Mouse (Mus musculus) kidney, embryonic 16.5 days (tissue): ENCODE data around the gene Zfp943. TPM values are rescaled to one million over a fixed set of nuclear protein-coding genes. Genes with fewer than 3 reads are reported as not detected.
"Not testable (repeated sequence)": the region's sequence is repeated elsewhere in the genome, so short reads cannot be mapped to it uniquely, and the experiment has no call there.

ENCODE experiments used
- ATAC-seq: fragments of 200-750 bp; cut with Nextera tagmentation; 2 replicates; pipeline ENCODE4 v1.8.0; 2017; ENCODE audit warnings: moderate TSS enrichment; ENCODE audit not compliant: low FRiP score, low TSS enrichment
- H3K27ac ChIP-seq: fragments of 300-500 bp; sonication (generic); 2 replicates; pipeline ENCODE4 v1.5.1; 2014; ENCODE audit warnings: low read length
- H3K27me3 ChIP-seq: fragments of 300-500 bp; sonication (generic); 2 replicates; pipeline ENCODE4 v1.6.1; 2014; ENCODE audit warnings: low read length, control low read depth, mixed read lengths; ENCODE audit not compliant: insufficient read depth
- H3K36me3 ChIP-seq: fragments of 300-500 bp; sonication (generic); 2 replicates; pipeline ENCODE4 v1.6.1; 2014; ENCODE audit warnings: low read length, control low read depth, mixed read lengths; ENCODE audit not compliant: insufficient read depth
- H3K4me1 ChIP-seq: fragments of 300-500 bp; sonication (generic); 2 replicates; pipeline ENCODE4 v1.6.1; 2014; ENCODE audit warnings: low read length, control low read depth, mixed read lengths; ENCODE audit not compliant: insufficient read depth
- H3K4me2 ChIP-seq: fragments of 300-500 bp; sonication (generic); replicated peaks from 2 replicates; pipeline ENCODE4 v1.6.1; 2014; ENCODE audit warnings: low read depth, low read length
- H3K4me3 ChIP-seq: fragments of 300-500 bp; sonication (generic); 2 replicates; pipeline ENCODE4 v1.5.1; 2014; ENCODE audit warnings: mild to moderate bottlenecking, low read length
- H3K9ac ChIP-seq: fragments of 300-500 bp; sonication (generic); replicated peaks from 2 replicates; pipeline ENCODE4 v1.6.1; 2014; ENCODE audit warnings: low read length
- H3K9me3 ChIP-seq: fragments of 300-500 bp; sonication (generic); 2 replicates; pipeline ENCODE4 v1.6.1; 2016; ENCODE audit warnings: low read length, control low read depth
- WGBS: fragments of 180-500 bp; shearing (Covaris S2); extraction: QIAGEN DNeasy Blood & Tissue Kit; methylation state at CpG from one replicate; pipeline ENCODE4 v1.1.7; 2014; 5-methylcytosine and 5-hydroxymethylcytosine counted together
- polyA plus RNA-seq: library from polyadenylated mRNA; unstranded; fragments of >200 nt; fragmentation: Nextera tagmentation; extraction: Ambion mirVana; gene quantifications from 2 replicates; pipeline ENCODE4 v1.2.1, GENCODE M21; 2015

Zfp943 gene
- 15.8 and 16.9 TPM in 2 replicates for polyA plus RNA-seq

DNA sequence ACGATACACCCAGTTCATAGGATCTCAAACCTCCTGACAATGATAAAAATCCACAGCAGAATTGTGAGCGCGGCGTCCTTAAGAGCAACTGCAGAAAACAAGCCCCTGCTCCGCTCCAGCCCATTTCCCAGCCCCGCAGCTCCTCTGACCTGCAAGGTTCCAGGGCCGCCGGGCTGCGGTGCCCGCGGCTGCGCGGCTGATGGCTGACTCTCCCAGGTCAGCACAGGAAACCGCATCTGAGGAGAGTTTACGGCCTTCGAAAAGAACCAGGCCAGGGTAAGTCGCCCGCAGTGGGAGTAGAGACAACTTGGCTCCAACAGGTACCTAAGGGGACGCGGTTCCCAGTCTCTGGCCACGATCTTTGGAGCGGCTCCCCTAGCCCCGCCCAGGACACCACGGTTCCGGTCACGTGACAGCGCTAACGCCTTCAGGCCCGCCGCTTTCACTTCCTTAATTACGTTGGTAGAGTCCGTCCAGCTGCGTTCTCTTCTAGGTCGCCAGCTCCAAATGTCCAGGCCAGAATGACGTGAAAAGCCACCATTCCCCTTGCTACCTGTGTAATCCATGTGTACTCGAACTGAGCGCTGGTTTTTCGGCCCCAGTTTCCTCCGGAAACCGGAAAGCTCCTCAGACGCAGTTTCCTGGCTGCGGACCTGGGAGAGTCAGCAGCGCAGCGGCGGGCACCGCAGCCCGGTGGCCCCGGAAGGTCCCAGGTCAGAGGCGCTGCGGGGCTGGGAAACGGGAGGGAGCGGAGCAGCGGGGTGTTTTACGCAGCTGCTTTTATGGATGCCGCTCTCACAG is at the start of gene Zfp943, which contains the start of gene Zfp942:
Zfp943 (plus strand) TSS at position 446 of the 801 bp plus-strand sequence.
Zfp942 (minus strand) TSS at position 358 of the 801 bp plus-strand sequence.
- not testable (repeated sequence) for H3K36me3 ChIP-seq, H3K9me3 ChIP-seq, H3K27me3 ChIP-seq
- Histone ChIP-seq H3K4me1 (peaks cover 12% of the 10 kb centered on the region), H3K27ac (peak within 1 kb of the TSS; percentile 90), H3K4me3 (peak within 1 kb of the TSS; percentile 73), H3K4me2 (peak within 1 kb of the TSS; percentile 62), H3K9ac (peak within 1 kb of the TSS; percentile 85)
- under 1% methylated on average over 40 of the region's 55 CpGs for WGBS
- ATAC-seq, result peak; percentile 99

GRCm38 (mm10) chr17:21963302-21963701 is 950 bp downstream of the Zfp943 start:
- Histone ChIP-seq H3K9ac (no peak overlapping the region), H3K9me3 (peaks cover 3% of the 10 kb centered on the region; the same call in 1 of the 2 replicates), H3K36me3 (peaks cover 6% of the 10 kb centered on the region; the same call in 1 of the 2 replicates), H3K4me3 (peak overlapping the region; percentile 43), H3K27ac (no peak overlapping the region), H3K4me2 (peak overlapping the region; percentile 54), H3K27me3 (no peaks in the 10 kb centered on the region), H3K4me1 (peaks cover 12% of the 10 kb centered on the region)
- WGBS, result 61% methylated on average over 4 of the region's 4 CpGs
- ATAC-seq, result no peak

- not testable (repeated sequence) for H3K4me1 ChIP-seq, H3K36me3 ChIP-seq, H3K9ac ChIP-seq, H3K4me2 ChIP-seq, ATAC-seq, H3K9me3 ChIP-seq, H3K27ac ChIP-seq, H3K4me3 ChIP-seq, H3K27me3 ChIP-seq
- 41% methylated on average over 1 of the region's 1 CpGs for WGBS
These were observed 73.2 kb downstream of the Zfp943 start for GRCm38 (mm10) chr17:22035594-22035993.

GRCm38 (mm10) chr17:22049403-22049802 is 87.1 kb downstream of the Zfp943 start:
- 63% methylated on average over 2 of the region's 2 CpGs for WGBS
- ATAC-seq, result no peak

GRCm38 (mm10) chr17:22053211-22053610 is 90.9 kb downstream of the Zfp943 start:
- Histone ChIP-seq H3K27ac (no peak overlapping the region), H3K4me3 (no peak overlapping the region), H3K4me2 (no peak overlapping the region), H3K27me3 (no peaks in the 10 kb centered on the region), H3K4me1 (no peaks in the 10 kb centered on the region), H3K9me3 (0 out of 2 replicates have a peak, but pooled peaks cover 2% of the 10 kb centered on the region), H3K36me3 (no peaks in the 10 kb centered on the region), H3K9ac (no peak overlapping the region)
- ATAC-seq, result no peak
- 69% methylated on average over 2 of the region's 2 CpGs for WGBS

More at GRCm38 (mm10) chr17:22049403-22049802, 87.1 kb downstream of the Zfp943 start:
- no peak overlapping the region for H3K27ac ChIP-seq
- H3K4me3 ChIP-seq, result no peak overlapping the region
- no peak overlapping the region for H3K4me2 ChIP-seq
- no peaks in the 10 kb centered on the region for H3K36me3 ChIP-seq
- 0 out of 2 replicates have a peak, but pooled peaks cover 2% of the 10 kb centered on the region for H3K9me3 ChIP-seq
- no peak overlapping the region for H3K9ac ChIP-seq
- H3K4me1 ChIP-seq, result no peaks in the 10 kb centered on the region
- H3K27me3 ChIP-seq, result no peaks in the 10 kb centered on the region

DNA sequence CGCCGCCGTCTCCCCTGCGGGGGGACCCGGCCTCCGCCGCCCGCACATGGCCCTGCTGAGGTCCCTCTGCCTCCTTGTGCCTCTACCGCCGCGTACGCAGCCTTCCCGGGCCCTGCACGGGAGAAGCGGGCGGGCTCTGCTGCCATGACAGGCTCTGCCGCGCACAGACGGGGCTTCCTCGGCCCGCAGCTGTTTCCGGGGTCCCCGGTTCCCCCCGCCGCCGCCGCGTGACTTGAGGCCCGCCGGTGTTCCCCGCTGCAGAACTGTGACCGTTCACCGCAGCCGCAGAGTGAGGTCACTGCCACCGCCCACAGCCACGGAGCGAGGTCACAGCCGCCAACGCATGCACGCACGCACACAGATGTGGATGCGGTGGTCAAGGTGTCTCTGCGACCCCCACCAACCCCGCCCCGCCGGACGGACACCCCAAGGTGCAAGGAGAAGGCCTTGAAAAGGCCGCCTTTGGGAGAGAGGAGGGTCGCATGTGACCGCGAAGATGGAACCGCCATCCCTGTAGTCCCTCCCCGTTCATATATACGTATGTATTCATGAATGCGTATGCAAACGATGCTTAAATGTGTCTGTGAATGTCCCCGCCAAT is 118.8 kb downstream of the Zfp943 start:
- no peak overlapping the region for H3K27ac ChIP-seq
- H3K4me1 ChIP-seq, result no peaks in the 10 kb centered on the region

GRCm38 (mm10) chr17:22083224-22083623 is 120.9 kb downstream of the Zfp943 start:
- H3K36me3 ChIP-seq, ATAC-seq: not testable (repeated sequence)

More for the DNA sequence above, 118.8 kb downstream of the Zfp943 start:
- ATAC-seq, result peak; percentile 86
- Histone ChIP-seq H3K4me3 (peak overlapping the region; percentile 67), H3K9ac (peak overlapping the region; percentile 77), H3K9me3 (no peaks in the 10 kb centered on the region), H3K4me2 (peak overlapping the region; percentile 95), H3K27me3 (no peaks in the 10 kb centered on the region; the same call in 1 of the 2 replicates), H3K36me3 (no peaks in the 10 kb centered on the region)
- WGBS, result 4% methylated on average over 56 of the region's 57 CpGs

GRCm38 (mm10) chr17:22118770-22119169 is 156.4 kb downstream of the Zfp943 start:
- H3K27ac ChIP-seq, result no peak overlapping the region
- H3K4me1 ChIP-seq, result no peaks in the 10 kb centered on the region
- H3K9me3 ChIP-seq, result no peaks in the 10 kb centered on the region
- H3K4me3 ChIP-seq, result no peak overlapping the region
- H3K4me2 ChIP-seq, result no peak overlapping the region
- no peaks in the 10 kb centered on the region for H3K36me3 ChIP-seq
- H3K27me3 ChIP-seq, result no peaks in the 10 kb centered on the region
- no peak for ATAC-seq
- no peak overlapping the region for H3K9ac ChIP-seq

More at GRCm38 (mm10) chr17:22083224-22083623, 120.9 kb downstream of the Zfp943 start:
- H3K4me3 ChIP-seq, H3K4me2 ChIP-seq, H3K27me3 ChIP-seq, H3K4me1 ChIP-seq, H3K27ac ChIP-seq, H3K9ac ChIP-seq, H3K9me3 ChIP-seq: not testable (repeated sequence)
- 21% methylated on average over 3 of the region's 3 CpGs for WGBS
